Mouse (Mus musculus): Measurements from ENCODE around the gene Rhbdl1. TPM values are rescaled to one million over a fixed set of nuclear protein-coding genes. Genes with fewer than 3 reads are reported as not detected.

The Rhbdl1 gene
- polyA plus RNA-seq, 1 experiment from 2014 or later: 42.2 TPM

Small RNA genes lying within 50 kb of the gene (microRNA-seq; reads per million reads assigned to microRNA genes)
- not detected for gene Mir3082

Other genes with a start within 250 kb of the Rhbdl1 start
- gene Gng13, start 120.1 kb downstream of the Rhbdl1 start, polyA plus RNA-seq (2015; fragmentation: Nextera tagmentation; extraction: Ambion mirVana): 2.2 and 3.3 TPM in 2 replicates
- 12.7 and 13.2 TPM in 2 replicates for gene Chtf18, start 109.9 kb downstream of the Rhbdl1 start, polyA plus RNA-seq (2015; fragmentation: Nextera tagmentation; extraction: Ambion mirVana)
- 28.1 and 29.1 TPM in 2 replicates for gene Rpusd1, start 109.6 kb downstream of the Rhbdl1 start, polyA plus RNA-seq (2015; fragmentation: Nextera tagmentation; extraction: Ambion mirVana)
- 0.17 TPM in 1 of 2 replicates, not detected in the other for gene Mslnl, start 101.3 kb downstream of the Rhbdl1 start, polyA plus RNA-seq (2015; fragmentation: Nextera tagmentation; extraction: Ambion mirVana)
- 0.27 and 0.85 TPM in 2 replicates for gene Msln, start 82.9 kb downstream of the Rhbdl1 start, polyA plus RNA-seq (2015; fragmentation: Nextera tagmentation; extraction: Ambion mirVana)
- 33.1 and 34.9 TPM in 2 replicates for gene Narfl, start 63.5 kb downstream of the Rhbdl1 start, polyA plus RNA-seq (2015; fragmentation: Nextera tagmentation; extraction: Ambion mirVana)
- gene Haghl, start 51.6 kb downstream of the Rhbdl1 start, polyA plus RNA-seq (2015; fragmentation: Nextera tagmentation; extraction: Ambion mirVana): 101 and 135 TPM in 2 replicates
- gene Ccdc78, start 50.7 kb downstream of the Rhbdl1 start, polyA plus RNA-seq (2015; fragmentation: Nextera tagmentation; extraction: Ambion mirVana): 0.13 and 0.15 TPM in 2 replicates
- gene Fam173a, start 44.4 kb downstream of the Rhbdl1 start, polyA plus RNA-seq (2015; fragmentation: Nextera tagmentation; extraction: Ambion mirVana): 70.7 and 76.5 TPM in 2 replicates
- gene AC134908.4, start 41.6 kb downstream of the Rhbdl1 start, polyA plus RNA-seq (2015; fragmentation: Nextera tagmentation; extraction: Ambion mirVana): 0.60 and 0.71 TPM in 2 replicates
- 26.8 and 34.0 TPM in 2 replicates for gene Metrn, start 40.2 kb downstream of the Rhbdl1 start, polyA plus RNA-seq (2015; fragmentation: Nextera tagmentation; extraction: Ambion mirVana)
- gene Fbxl16, start 28.2 kb downstream of the Rhbdl1 start, polyA plus RNA-seq (2015; fragmentation: Nextera tagmentation; extraction: Ambion mirVana): 33.0 and 43.5 TPM in 2 replicates
- 36.5 and 37.3 TPM in 2 replicates for gene Wdr24, start 13.7 kb downstream of the Rhbdl1 start, polyA plus RNA-seq (2015; fragmentation: Nextera tagmentation; extraction: Ambion mirVana)
- gene Jmjd8, start 8.4 kb downstream of the Rhbdl1 start, polyA plus RNA-seq (2015; fragmentation: Nextera tagmentation; extraction: Ambion mirVana): 68.2 and 73.9 TPM in 2 replicates
- 301 and 335 TPM in 2 replicates for gene Stub1, start 3.9 kb downstream of the Rhbdl1 start, polyA plus RNA-seq (2015; fragmentation: Nextera tagmentation; extraction: Ambion mirVana)
- 10.7 and 14.2 TPM in 2 replicates for gene Gm20683, start 4.5 kb upstream of the Rhbdl1 start, polyA plus RNA-seq (2015; fragmentation: Nextera tagmentation; extraction: Ambion mirVana)
- 15.8 and 20.3 TPM in 2 replicates for gene Rhot2, start 7.6 kb upstream of the Rhbdl1 start, polyA plus RNA-seq (2015; fragmentation: Nextera tagmentation; extraction: Ambion mirVana)
- 17.7 and 24.8 TPM in 2 replicates for gene Wdr90, start 24.2 kb upstream of the Rhbdl1 start, polyA plus RNA-seq (2015; fragmentation: Nextera tagmentation; extraction: Ambion mirVana)
- gene Mcrip2, start 31.5 kb upstream of the Rhbdl1 start, polyA plus RNA-seq (2015; fragmentation: Nextera tagmentation; extraction: Ambion mirVana): 12.1 and 17.3 TPM in 2 replicates
- 48.9 and 59.7 TPM in 2 replicates for gene Mettl26, start 37.8 kb upstream of the Rhbdl1 start, polyA plus RNA-seq (2015; fragmentation: Nextera tagmentation; extraction: Ambion mirVana)
- gene Wfikkn1, start 43.6 kb upstream of the Rhbdl1 start, polyA plus RNA-seq (2015; fragmentation: Nextera tagmentation; extraction: Ambion mirVana): 0.25 and 0.52 TPM in 2 replicates
- 56.6 and 59.2 TPM in 2 replicates for gene Rab40c, start 82.4 kb upstream of the Rhbdl1 start, polyA plus RNA-seq (2015; fragmentation: Nextera tagmentation; extraction: Ambion mirVana)
- gene Pigq, start 107.6 kb upstream of the Rhbdl1 start, polyA plus RNA-seq (2015; fragmentation: Nextera tagmentation; extraction: Ambion mirVana): 56.3 and 61.2 TPM in 2 replicates
- gene Nhlrc4, start 107.7 kb upstream of the Rhbdl1 start, polyA plus RNA-seq (2015; fragmentation: Nextera tagmentation; extraction: Ambion mirVana): not detected in 2 replicates
- 0.21 TPM in 1 of 2 replicates, not detected in the other for gene A930017K11Rik, start 115.3 kb upstream of the Rhbdl1 start, polyA plus RNA-seq (2015; fragmentation: Nextera tagmentation; extraction: Ambion mirVana)
- 16.5 and 23.3 TPM in 2 replicates for gene Capn15, start 148.5 kb upstream of the Rhbdl1 start, polyA plus RNA-seq (2015; fragmentation: Nextera tagmentation; extraction: Ambion mirVana)
- gene Rab11fip3, start 232.3 kb upstream of the Rhbdl1 start, polyA plus RNA-seq (2015; fragmentation: Nextera tagmentation; extraction: Ambion mirVana): 34.6 and 39.9 TPM in 2 replicates